Mouse (Mus musculus) limb, embryonic 14.5 days (tissue): ENCODE results near the gene Rtl3. TPM values are rescaled to one million over a fixed set of nuclear protein-coding genes. Genes with fewer than 3 reads are reported as not detected.
A peak's percentile ranks its signal among the peaks of the same experiment; 100 is the strongest.

Source experiments
- ATAC-seq: fragments of 200-750 bp; cut with Nextera tagmentation; 2 replicates; pipeline ENCODE4 v1.8.0; 2017; ENCODE audit warnings: low read depth, moderate number of reproducible peaks, moderate TSS enrichment; ENCODE audit not compliant: low FRiP score
- DNase-seq: peaks from one replicate; pipeline ENCODE4 v3.0.0-alpha.2; 2015; ENCODE audit warnings: low spot score
- H3K27ac ChIP-seq: fragments of 300-500 bp; sonication (generic); replicated peaks from 2 replicates; pipeline ENCODE4 v1.5.1; 2014; ENCODE audit warnings: low read depth, mild to moderate bottlenecking, low read length, moderate library complexity, mixed read lengths
- H3K27me3 ChIP-seq: fragments of 300-500 bp; sonication (generic); 2 replicates; pipeline ENCODE4 v1.6.1; 2014; ENCODE audit warnings: low read length, mixed read lengths; ENCODE audit not compliant: control insufficient read depth, insufficient read depth
- H3K36me3 ChIP-seq: fragments of 300-500 bp; sonication (generic); 2 replicates; pipeline ENCODE4 v1.6.1; 2014; ENCODE audit warnings: mild to moderate bottlenecking, low read length, moderate library complexity, mixed read lengths; ENCODE audit not compliant: control insufficient read depth, insufficient read depth
- H3K4me1 ChIP-seq: fragments of 300-500 bp; sonication (generic); 2 replicates; pipeline ENCODE4 v1.6.1; 2014; ENCODE audit warnings: antibody characterized with exemption, low read length, mixed read lengths; ENCODE audit not compliant: control insufficient read depth, insufficient read depth
- H3K4me2 ChIP-seq: fragments of 300-500 bp; sonication (generic); replicated peaks from 2 replicates; pipeline ENCODE4 v1.6.1; 2014; ENCODE audit warnings: low read depth, mild to moderate bottlenecking, low read length, moderate library complexity; ENCODE audit not compliant: severe bottlenecking
- H3K4me3 ChIP-seq: fragments of 300-500 bp; sonication (generic); replicated peaks from 2 replicates; pipeline ENCODE4 v1.5.1; 2014; ENCODE audit warnings: low read length
- H3K9ac ChIP-seq: fragments of 300-500 bp; sonication (generic); 2 replicates; pipeline ENCODE4 v1.6.1; 2014; ENCODE audit warnings: mild to moderate bottlenecking, low read depth, low read length, moderate library complexity; ENCODE audit not compliant: severe bottlenecking
- H3K9me3 ChIP-seq: fragments of 300-500 bp; sonication (generic); 2 replicates; pipeline ENCODE4 v1.6.1; 2016; ENCODE audit warnings: low read length; ENCODE audit not compliant: control insufficient read depth
- POLR2A ChIP-seq: fragments of 200-500 bp; IDR thresholded peaks from 2 replicates; pipeline ENCODE4 v1.8.0; 2012; ENCODE audit warnings: inconsistent platforms, mild to moderate bottlenecking, moderate library complexity, borderline replicate concordance; ENCODE audit not compliant: insufficient read depth, insufficient read length; ENCODE audit errors: extremely low read depth
- WGBS: fragments of 180-500 bp; shearing (Covaris S2); extraction: QIAGEN DNeasy Blood & Tissue Kit; methylation state at CpG from one replicate; pipeline ENCODE4 v1.1.7; 2014; 5-methylcytosine and 5-hydroxymethylcytosine counted together
- polyA plus RNA-seq, 2 experiments: library from polyadenylated mRNA; depleted of rRNA in 1 of 2; stranded (reverse) in 1 of 2; unstranded in 1 of 2; fragments of >200 nt; fragmentation: Nextera tagmentation in 1 of 2; extraction: Ambion mirVana in 1 of 2; gene quantifications; 2 replicates each; pipeline versions ENCODE4 v1.2.1 to v1.2.3; 2012 to 2014

The Rtl3 gene
- polyA plus RNA-seq, 2 experiments = 99.1 to 130 TPM

- ATAC-seq = peak; percentile 47; the same call in 1 of the 2 replicates
- peak overlapping the region; percentile 63; the same call in 1 of the 2 replicates for H3K27ac ChIP-seq
- H3K9ac ChIP-seq = peak overlapping the region; percentile 28
Measured at GRCm38 (mm10) chrX:106839591-106839990, 853 bp downstream of the Rtl3 start.

GRCm38 (mm10) chrX:106830494-106830893 is 9.9 kb downstream of the Rtl3 start:
- Histone ChIP-seq H3K4me3 (no peak overlapping the region), H3K27ac (no peak overlapping the region), H3K4me2 (no peak overlapping the region), H3K9ac (no peak overlapping the region), H3K27me3 (no peaks in the 10 kb centered on the region), H3K4me1 (no peaks in the 10 kb centered on the region), H3K9me3 (no peaks in the 10 kb centered on the region), H3K36me3 (no peaks in the 10 kb centered on the region)
- ATAC-seq (0 out of 2 replicates have a peak, but pooled peaks have one; percentile 30), DNase-seq (peak; percentile 36)
- WGBS = 50% methylated on average over 1 of the region's 1 CpGs
- TF ChIP-seq POLR2A = no peak

More at GRCm38 (mm10) chrX:106839591-106839990, 853 bp downstream of the Rtl3 start:
- peak overlapping the region; percentile 39 for H3K4me2 ChIP-seq
- H3K4me1 ChIP-seq = peaks cover 7% of the 10 kb centered on the region; the same call in 1 of the 2 replicates
- DNase-seq = peak; percentile 40
- no peak for TF ChIP-seq POLR2A
- no peaks in the 10 kb centered on the region for H3K27me3 ChIP-seq
- 48% methylated on average over 5 of the region's 5 CpGs for WGBS
- peak overlapping the region; percentile 30 for H3K4me3 ChIP-seq
- H3K9me3 ChIP-seq = peaks cover 11% of the 10 kb centered on the region; the same call in 1 of the 2 replicates
- no peaks in the 10 kb centered on the region for H3K36me3 ChIP-seq

GRCm38 (mm10) chrX:106809560-106810226 is 30.8 kb downstream of the Rtl3 start:
- DNase-seq (peak; percentile 61), ATAC-seq (peak; percentile 83)
- no peak overlapping the region for H3K9ac ChIP-seq
- H3K27ac ChIP-seq = no peak overlapping the region
- 65% methylated on average over 7 of the region's 7 CpGs for WGBS
- no peak overlapping the region for H3K4me2 ChIP-seq
- H3K4me3 ChIP-seq = no peak overlapping the region
- TF ChIP-seq POLR2A = no peak
- H3K27me3 ChIP-seq = no peaks in the 10 kb centered on the region
- no peaks in the 10 kb centered on the region for H3K4me1 ChIP-seq
- no peaks in the 10 kb centered on the region for H3K36me3 ChIP-seq
- no peaks in the 10 kb centered on the region for H3K9me3 ChIP-seq

GRCm38 (mm10) chrX:106804387-106804786 is 36.1 kb downstream of the Rtl3 start:
- Histone ChIP-seq H3K9ac (no peak overlapping the region), H3K9me3 (no peaks in the 10 kb centered on the region), H3K4me2 (no peak overlapping the region), H3K27me3 (no peaks in the 10 kb centered on the region), H3K27ac (no peak overlapping the region), H3K4me1 (no peaks in the 10 kb centered on the region), H3K4me3 (no peak overlapping the region), H3K36me3 (no peaks in the 10 kb centered on the region)
- TF ChIP-seq POLR2A = no peak
- no peak for DNase-seq
- peak; percentile 55; the same call in 1 of the 2 replicates for ATAC-seq
- WGBS = 81% methylated on average over 2 of the region's 2 CpGs

GRCm38 (mm10) chrX:106794686-106795085 is 45.8 kb downstream of the Rtl3 start:
- ATAC-seq (no peak), DNase-seq (peak; percentile 66)
- TF ChIP-seq POLR2A = no peak
- Histone ChIP-seq H3K4me1 (no peaks in the 10 kb centered on the region), H3K9me3 (no peaks in the 10 kb centered on the region), H3K36me3 (no peaks in the 10 kb centered on the region), H3K4me2 (no peak overlapping the region), H3K27ac (no peak overlapping the region), H3K9ac (no peak overlapping the region), H3K27me3 (no peaks in the 10 kb centered on the region), H3K4me3 (no peak overlapping the region)
- 8% methylated on average over 2 of the region's 2 CpGs for WGBS

Other genes starting within 250 kb of the Rtl3 start
- 1.0 and 1.3 TPM in 2 replicates for gene Cysltr1, start 237.0 kb downstream of the Rtl3 start, polyA plus RNA-seq (2012; rRNA removed)
- gene Cysltr1, start 237.0 kb downstream of the Rtl3 start, polyA plus RNA-seq (2014; fragmentation: Nextera tagmentation; extraction: Ambion mirVana) = 1.8 and 2.1 TPM in 2 replicates
- gene Lpar4, start 80.0 kb upstream of the Rtl3 start, polyA plus RNA-seq (2012; rRNA removed) = 19.4 and 24.6 TPM in 2 replicates
- 41.6 and 46.1 TPM in 2 replicates for gene Lpar4, start 80.0 kb upstream of the Rtl3 start, polyA plus RNA-seq (2014; fragmentation: Nextera tagmentation; extraction: Ambion mirVana)
- gene P2ry10, start 247.8 kb upstream of the Rtl3 start, polyA plus RNA-seq (2012; rRNA removed) = 0.31 and 0.35 TPM in 2 replicates
- 0.41 and 0.70 TPM in 2 replicates for gene P2ry10, start 247.8 kb upstream of the Rtl3 start, polyA plus RNA-seq (2014; fragmentation: Nextera tagmentation; extraction: Ambion mirVana)